Mouse (Mus musculus) ES-Bruce4 (cell line): ENCODE results near the gene Cdhr5. TPM values are rescaled to one million over a fixed set of nuclear protein-coding genes. Genes with fewer than 3 reads are reported as not detected.

Source experiments
- H3K27ac ChIP-seq: 2 replicates; pipeline ENCODE4 v1.5.1; 2012; ENCODE audit warnings: low read length, inconsistent platforms; ENCODE audit not compliant: insufficient read depth
- H3K27me3 ChIP-seq: 2 replicates; pipeline ENCODE4 v1.6.1; 2012; ENCODE audit warnings: mild to moderate bottlenecking, low read length, inconsistent platforms; ENCODE audit not compliant: control insufficient read depth, poor library complexity, insufficient read depth, severe bottlenecking
- H3K36me3 ChIP-seq: 2 replicates; pipeline ENCODE4 v1.6.1; 2012; ENCODE audit warnings: inconsistent platforms, mild to moderate bottlenecking, low read length, moderate library complexity; ENCODE audit not compliant: control insufficient read depth, poor library complexity, insufficient read depth, severe bottlenecking
- H3K4me1 ChIP-seq: one replicate; pipeline ENCODE4 v1.8.1; 2011; ENCODE audit warnings: low read length; ENCODE audit not compliant: control insufficient read depth, insufficient read depth
- H3K4me3 ChIP-seq: 2 replicates; pipeline ENCODE4 v1.5.1; 2011; ENCODE audit warnings: low read depth, mild to moderate bottlenecking, low read length
- H3K9ac ChIP-seq: 2 replicates; pipeline ENCODE4 v1.6.1; 2012; ENCODE audit warnings: low read depth, mild to moderate bottlenecking, inconsistent platforms; ENCODE audit not compliant: poor library complexity, severe bottlenecking
- H3K9me3 ChIP-seq: replicated peaks from 2 replicates; pipeline ENCODE4 v1.6.1; 2012; ENCODE audit warnings: mild to moderate bottlenecking, low read length, inconsistent platforms; ENCODE audit not compliant: control insufficient read depth, poor library complexity, insufficient read depth, severe bottlenecking
- CTCF ChIP-seq: IDR thresholded peaks from one replicate; pipeline ENCODE4 v1.8.1; 2011; ENCODE audit warnings: low read depth, low read length
- EP300 ChIP-seq: IDR thresholded peaks from 2 replicates; pipeline ENCODE4 v1.6.1; 2011; ENCODE audit warnings: low read depth, low read length; ENCODE audit not compliant: insufficient read depth
- POLR2A ChIP-seq: IDR thresholded peaks from one replicate; pipeline ENCODE4 v1.8.1; 2011; ENCODE audit warnings: low read length; ENCODE audit not compliant: insufficient read depth
- polyA plus RNA-seq: library from polyadenylated mRNA; stranded (reverse); fragments of >200 nt; gene quantifications from 2 replicates; pipeline ENCODE4 v1.2.4, GENCODE M21; 2011; ENCODE audit warnings: low read depth; ENCODE audit not compliant: missing spikeins, insufficient read depth, insufficient read length

Cdhr5 gene
- polyA plus RNA-seq, 1 experiment, result not detected

DNA sequence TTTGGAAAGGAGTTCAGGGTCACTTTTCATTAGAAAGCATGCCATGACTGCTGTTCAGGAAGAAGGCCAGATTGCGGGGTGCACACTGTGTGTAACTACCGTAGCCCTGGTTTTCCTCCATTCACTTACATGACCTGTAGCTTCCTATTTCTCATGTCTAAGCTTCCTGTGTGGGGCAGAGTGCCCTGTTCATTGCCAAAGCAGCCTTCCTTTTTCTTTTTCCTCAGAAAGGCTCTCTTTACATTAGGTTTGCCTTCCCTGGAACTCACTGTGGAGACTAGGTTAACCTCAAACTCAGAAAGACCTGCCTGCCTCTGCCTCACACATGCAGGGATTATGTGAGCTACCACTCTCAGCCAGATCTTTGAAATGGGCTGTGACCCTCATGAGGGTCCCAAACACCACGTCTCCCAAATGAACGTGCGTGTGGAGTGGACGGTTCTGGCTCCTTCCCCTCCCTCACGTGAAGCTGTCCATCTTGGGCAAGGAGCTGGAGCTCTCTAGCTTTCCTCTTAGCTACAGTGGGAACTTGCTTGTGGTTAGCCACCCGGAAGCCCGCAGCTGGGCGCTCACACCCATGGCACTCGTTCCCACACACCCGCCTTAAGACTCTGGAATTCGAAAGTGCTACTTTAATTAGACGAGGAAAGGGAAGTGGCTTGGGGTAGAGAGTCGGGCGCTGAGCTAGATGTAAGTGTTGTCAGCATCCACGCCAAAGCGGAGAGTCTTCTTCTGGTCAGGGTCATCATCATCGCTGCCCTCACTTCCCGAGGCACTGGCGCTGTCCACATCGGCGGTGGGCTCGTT lies 7.9 kb downstream of the Cdhr5 start:
- TF ChIP-seq EP300 (no peak), CTCF (no peak), POLR2A (no peak)
- Histone ChIP-seq H3K4me1 (no peaks in the 10 kb centered on the region), H3K9me3 (no peaks in the 10 kb centered on the region), H3K27ac (no peak overlapping the region), H3K4me3 (peak overlapping the region; percentile 51), H3K27me3 (no peaks in the 10 kb centered on the region), H3K9ac (no peak overlapping the region), H3K36me3 (no peaks in the 10 kb centered on the region)

DNA sequence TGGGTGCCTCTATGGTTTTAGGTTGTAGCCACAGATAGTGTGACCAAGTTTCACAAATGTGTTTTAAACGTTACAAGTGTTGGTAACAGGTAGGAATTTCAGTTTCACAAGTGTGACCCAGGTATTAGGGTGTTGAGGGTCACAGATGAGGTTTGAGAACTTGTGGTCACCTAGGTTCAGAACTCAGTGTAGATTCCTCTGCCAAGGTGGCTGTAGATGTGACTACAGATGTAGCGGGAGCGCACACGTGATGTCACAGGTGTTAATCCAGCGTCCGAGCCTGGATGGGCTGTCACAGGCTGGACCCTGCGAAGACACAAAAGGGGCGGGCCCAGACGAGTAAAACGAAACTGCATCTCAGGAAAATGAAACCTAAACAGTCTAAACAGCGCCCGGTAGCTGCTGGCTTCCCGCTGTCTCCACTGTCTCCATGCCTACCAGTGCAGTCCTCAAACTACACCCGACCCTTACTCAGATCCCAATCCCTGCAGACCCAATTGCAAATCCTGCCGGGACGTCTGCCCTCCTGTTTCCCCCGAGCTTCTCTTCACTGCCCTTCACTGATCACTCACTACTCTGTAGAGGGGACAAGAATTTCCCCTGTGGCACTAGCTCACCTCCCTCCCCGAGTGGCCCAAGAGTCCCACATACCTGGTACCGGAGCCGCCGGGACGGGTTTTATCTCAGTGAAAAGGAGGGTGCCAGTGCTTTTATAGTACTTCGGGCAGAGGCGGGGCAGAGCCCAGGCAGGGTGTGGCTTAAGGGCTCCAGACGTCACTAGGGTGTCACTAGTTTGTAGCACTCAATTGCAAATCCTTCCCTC lies 10.6 kb downstream of the Cdhr5 start, which contains the start of gene Irf7:
TSS of gene Irf7 (minus strand) at position 743 of the 823 bp plus-strand sequence.
- Histone ChIP-seq H3K9ac (no peak within 1 kb of the TSS), H3K27ac (no peak within 1 kb of the TSS), H3K9me3 (no peaks in the 10 kb centered on the region), H3K36me3 (peaks cover 14% of the 10 kb centered on the region), H3K4me1 (no peaks in the 10 kb centered on the region), H3K27me3 (no peaks in the 10 kb centered on the region), H3K4me3 (no peak within 1 kb of the TSS)
- TF ChIP-seq POLR2A (no peak), EP300 (no peak), CTCF (no peak)

DNA sequence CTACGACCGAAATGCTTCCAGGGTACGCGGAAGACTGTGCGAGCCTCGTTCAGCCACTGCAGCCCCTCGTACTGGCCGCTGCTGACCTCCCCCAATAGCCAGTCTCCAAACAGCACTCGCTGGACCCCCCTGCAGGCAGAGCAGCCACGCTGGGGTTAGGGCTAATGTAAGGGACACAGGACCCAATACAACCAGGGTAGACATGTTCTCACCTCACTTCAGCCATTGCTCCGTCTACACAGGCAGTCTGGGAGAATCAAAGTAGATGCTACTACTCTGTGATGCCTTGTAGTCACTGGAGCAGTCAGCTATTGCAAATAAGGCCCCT lies 11.2 kb downstream of the Cdhr5 start:
- no peak overlapping the region for H3K4me3 ChIP-seq
- TF ChIP-seq POLR2A (no peak), CTCF (no peak), EP300 (no peak)
- peaks cover 20% of the 10 kb centered on the region for H3K36me3 ChIP-seq
- H3K27me3 ChIP-seq, result no peaks in the 10 kb centered on the region
- no peak overlapping the region for H3K27ac ChIP-seq
- no peak overlapping the region for H3K9ac ChIP-seq
- no peaks in the 10 kb centered on the region for H3K4me1 ChIP-seq
- no peaks in the 10 kb centered on the region for H3K9me3 ChIP-seq

DNA sequence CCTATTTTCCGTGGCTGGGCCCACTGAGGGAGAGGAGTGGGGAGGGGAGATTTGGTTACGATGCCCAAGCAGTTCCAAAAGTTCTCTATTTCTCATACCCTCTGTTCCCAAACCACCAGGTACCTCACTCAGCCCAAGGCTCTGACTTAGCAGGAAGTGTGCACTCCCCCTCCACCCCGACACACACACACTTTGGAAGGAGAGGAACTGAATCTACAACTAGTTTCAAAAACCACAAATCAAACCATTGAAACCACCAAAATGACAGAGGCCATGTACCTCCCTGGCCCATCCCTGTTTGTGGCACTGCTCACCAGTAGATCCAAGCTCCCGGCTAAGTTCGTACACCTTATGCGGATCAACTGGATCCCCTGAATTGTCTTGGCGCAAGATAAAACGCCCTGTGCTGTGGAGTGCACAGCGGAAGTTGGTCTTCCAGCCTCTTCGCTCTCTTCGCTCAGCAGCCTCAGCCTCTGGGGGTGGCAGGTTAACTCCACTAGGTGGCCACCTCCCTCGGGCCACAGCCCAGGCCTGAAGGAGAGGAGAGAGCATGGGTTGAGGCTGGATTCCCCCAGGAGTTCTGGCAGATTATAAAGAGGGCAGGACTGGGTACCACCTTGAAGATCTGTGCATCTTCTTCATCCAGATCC lies 11.7 kb downstream of the Cdhr5 start:
- no peaks in the 10 kb centered on the region for H3K27me3 ChIP-seq
- H3K27ac ChIP-seq, result no peak overlapping the region
- H3K4me1 ChIP-seq, result no peaks in the 10 kb centered on the region
- peaks cover 25% of the 10 kb centered on the region for H3K36me3 ChIP-seq
- H3K9me3 ChIP-seq, result no peaks in the 10 kb centered on the region
- TF ChIP-seq POLR2A, result no peak
- TF ChIP-seq CTCF, result peak; percentile 30
- no peak overlapping the region for H3K4me3 ChIP-seq
- no peak overlapping the region for H3K9ac ChIP-seq

DNA sequence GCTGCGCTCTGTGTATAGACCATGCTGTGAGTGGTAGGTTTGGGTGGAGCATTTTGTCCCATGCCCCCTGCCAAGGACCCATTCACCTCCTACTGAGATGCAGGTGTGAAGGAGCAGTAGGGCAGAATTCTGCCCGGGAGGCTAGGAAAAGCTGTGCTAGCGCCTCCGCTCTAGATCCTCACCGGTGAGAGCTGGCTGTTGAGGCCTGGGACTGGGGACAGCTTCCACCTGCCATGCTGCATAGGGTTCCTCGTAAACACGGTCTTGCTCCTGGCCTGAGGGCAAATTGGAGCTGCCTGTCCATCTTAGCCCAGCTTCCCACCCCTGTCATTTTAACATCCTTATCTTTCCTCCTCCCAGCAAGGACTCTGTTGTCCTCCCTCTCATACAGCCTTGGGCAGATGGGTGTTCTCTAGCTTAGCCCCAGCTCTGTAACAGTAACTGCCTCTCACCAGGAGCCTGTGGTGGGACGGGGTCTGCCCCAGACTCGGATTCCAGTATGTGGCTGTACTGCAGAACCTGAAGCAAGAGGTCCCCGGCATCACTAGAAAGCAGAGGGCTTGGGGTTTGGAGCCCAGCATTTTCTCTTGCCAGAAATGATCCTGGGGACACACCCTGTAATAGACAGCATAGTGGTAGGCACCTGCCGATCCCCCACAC lies 12.4 kb downstream of the Cdhr5 start:
- Histone ChIP-seq H3K9ac (no peak overlapping the region), H3K27me3 (no peaks in the 10 kb centered on the region), H3K36me3 (peaks cover 31% of the 10 kb centered on the region), H3K9me3 (no peaks in the 10 kb centered on the region), H3K4me1 (no peaks in the 10 kb centered on the region), H3K4me3 (no peak overlapping the region), H3K27ac (no peak overlapping the region)
- TF ChIP-seq EP300, result no peak
- no peak for TF ChIP-seq CTCF
- TF ChIP-seq POLR2A, result no peak
